Mouse (Mus musculus): ENCODE measurements around the gene Atf6.

Gene Atf6

DNA sequence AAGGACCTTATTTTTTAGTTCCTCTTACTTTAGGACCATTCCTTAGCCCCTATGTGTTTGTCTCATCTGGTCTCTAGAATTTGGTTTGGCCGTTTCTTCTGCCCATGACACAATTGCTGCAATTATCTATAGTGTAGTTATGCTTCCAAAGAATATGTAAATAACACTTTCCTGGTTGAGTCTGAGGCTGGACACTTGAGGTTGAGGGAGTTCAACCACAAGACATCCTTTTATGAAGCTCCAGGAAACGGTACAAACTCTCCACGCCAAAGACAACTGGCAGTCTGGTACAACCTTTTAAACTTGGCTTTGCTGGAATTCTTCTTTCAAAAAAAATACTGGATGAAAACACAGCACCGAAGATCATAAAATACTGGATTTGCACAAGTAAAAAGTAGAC, 94.1 kb downstream of the Atf6 start:
- DNase-seq (ENCODE audit: low spot score in 2 of 2): no peak

DNA sequence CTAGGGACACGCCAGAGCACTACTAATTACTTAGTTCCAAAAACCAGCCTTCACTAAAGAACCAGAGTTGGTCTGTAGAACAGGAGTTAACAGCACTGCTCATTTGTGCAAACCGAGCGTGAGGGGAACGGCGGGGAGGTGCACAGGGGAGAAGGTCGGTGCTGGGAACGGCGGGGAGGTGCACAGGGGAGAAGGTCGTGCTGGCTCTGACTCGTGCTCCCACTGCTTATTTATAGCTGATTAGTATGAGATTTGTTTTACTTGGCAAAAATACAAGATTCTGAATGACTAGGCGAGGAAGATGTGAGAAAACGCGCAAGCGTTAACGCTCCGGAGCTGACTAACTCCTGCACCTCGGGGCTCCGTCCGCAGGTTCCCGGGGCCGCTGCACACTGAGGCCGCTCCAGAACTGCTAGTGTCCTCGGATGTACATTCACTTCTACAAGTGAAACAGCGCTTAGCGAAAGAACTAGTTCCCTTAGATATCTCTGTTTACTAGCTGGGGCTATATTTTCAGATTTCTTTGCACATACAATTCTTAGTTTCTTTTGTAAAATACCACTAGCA, 96.1 kb downstream of the Atf6 start:
- peak; percentile 10 to 13 for DNase-seq (ENCODE audit: low spot score in 2 of 2)

DNA sequence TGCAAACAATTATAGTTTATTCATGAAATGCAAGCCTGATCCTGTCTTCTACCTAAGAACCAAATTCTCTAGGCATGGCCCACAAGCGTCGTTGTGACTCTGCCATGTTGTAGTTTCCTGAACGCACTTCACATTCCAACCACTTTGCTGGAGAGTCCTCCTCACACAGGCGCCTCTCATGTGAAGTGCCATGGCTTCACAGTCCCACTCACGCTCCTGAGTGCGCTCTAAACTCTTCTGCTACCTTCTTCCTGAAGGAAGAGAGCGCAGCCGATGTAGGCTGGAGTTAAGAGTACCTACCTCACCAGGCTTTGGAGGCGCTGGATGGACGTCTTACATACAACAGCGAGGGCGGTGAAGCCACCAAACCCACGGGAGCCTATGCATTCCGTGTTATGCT, 96.9 kb downstream of the Atf6 start:
- DNase-seq (ENCODE audit: low spot score in 2 of 2): no peak

GRCm38 (mm10) chr1:170766997-170767396, 100.6 kb downstream of the Atf6 start:
- peak; percentile 9 to 11 for DNase-seq (ENCODE audit: low spot score in 2 of 2)

GRCm38 (mm10) chr1:170764798-170765197, 102.8 kb downstream of the Atf6 start:
- DNase-seq (ENCODE audit: low spot score in 2 of 2): no peak

- no peak for DNase-seq (ENCODE audit: low spot score in 2 of 2)
Measured at GRCm38 (mm10) chr1:170761634-170762033, 105.9 kb downstream of the Atf6 start.

DNA sequence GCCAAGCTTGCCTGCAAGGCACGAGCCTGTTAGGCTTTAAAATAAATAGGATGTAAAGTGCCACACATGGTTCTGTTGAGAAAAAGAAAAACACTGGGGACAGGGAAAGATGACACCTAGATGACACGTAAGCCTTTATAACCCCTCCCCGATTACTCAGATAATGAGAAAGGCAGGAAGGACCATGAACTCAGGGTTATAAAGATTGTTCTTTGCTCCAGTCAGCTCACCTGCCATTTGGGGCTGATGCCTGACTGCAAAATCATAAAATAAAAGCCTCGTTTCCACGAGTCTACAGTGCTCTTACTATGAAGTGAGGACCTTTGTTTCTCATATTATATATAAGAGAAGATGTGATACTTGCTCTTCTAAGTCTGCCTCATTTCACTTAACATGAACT, 114.0 kb downstream of the Atf6 start:
- DNase-seq (ENCODE audit: low spot score in 2 of 2): no peak

DNA sequence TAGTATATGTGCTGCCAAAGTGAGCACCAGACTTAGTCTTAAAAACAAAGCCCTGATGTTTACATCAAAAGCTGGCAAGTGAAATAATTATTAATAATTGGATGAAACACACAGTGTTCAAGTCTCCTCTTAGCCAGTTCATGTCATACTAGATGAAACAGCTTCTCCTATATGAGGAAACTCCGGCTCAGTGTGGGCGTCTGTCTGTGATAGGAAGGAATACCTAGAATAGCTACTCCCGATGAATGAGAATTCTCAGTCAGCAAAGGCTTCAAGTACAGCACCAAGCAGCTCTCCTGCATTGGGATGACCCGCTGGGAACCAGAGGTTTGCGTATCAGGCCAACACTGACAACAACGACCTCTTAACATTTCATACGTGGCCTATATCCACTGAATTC, 115.8 kb downstream of the Atf6 start:
- no peak for DNase-seq (ENCODE audit: low spot score in 2 of 2)

- no peak for DNase-seq (ENCODE audit: low spot score in 2 of 2)
Measured at GRCm38 (mm10) chr1:170746523-170746922, 121.0 kb downstream of the Atf6 start.

- no peak for DNase-seq (ENCODE audit: low spot score in 2 of 2)
Measured at GRCm38 (mm10) chr1:170741497-170742246, 125.9 kb downstream of the Atf6 start.

DNA sequence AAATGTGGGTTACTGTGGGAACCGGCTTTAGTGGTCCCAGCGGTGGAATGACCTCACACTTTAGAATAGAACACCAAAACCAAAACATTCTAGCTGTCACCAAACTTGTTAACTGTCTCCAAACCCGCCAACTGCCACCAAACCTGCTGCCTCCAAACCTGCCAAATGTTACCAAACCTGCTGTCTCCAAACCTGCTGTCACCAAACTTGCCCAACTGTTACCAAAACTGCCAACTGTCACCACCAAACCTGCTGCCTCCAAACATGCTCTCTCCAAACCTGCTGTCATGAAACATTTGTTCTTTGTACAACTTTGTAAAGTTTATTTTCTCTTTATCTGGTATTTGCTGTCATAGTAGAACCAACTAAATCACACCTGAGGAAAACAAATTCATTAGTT, 132.7 kb downstream of the Atf6 start:
- DNase-seq (ENCODE audit: low spot score in 2 of 2): no peak

DNA sequence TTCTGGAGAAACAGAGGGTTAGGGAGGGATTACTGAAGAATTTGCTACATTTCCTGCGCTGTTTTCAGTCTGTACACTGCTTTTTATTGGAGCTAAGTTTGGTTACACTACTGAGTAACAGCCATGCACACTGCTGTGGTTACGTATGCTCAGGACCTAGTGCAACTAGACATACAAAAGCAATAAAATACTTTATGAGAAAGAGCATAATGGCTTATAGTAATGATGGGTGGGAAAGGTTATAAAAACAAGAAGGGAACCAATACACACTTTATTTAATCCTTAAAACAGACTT, 135.0 kb downstream of the Atf6 start:
- DNase-seq (ENCODE audit: low spot score in 2 of 2): no peak

- DNase-seq (ENCODE audit: low spot score in 2 of 2): no peak
Measured at GRCm38 (mm10) chr1:170731865-170732595, 135.5 kb downstream of the Atf6 start.

- DNase-seq (ENCODE audit: low spot score in 2 of 2): no peak
Measured at GRCm38 (mm10) chr1:170729267-170729962, 138.2 kb downstream of the Atf6 start.

DNA sequence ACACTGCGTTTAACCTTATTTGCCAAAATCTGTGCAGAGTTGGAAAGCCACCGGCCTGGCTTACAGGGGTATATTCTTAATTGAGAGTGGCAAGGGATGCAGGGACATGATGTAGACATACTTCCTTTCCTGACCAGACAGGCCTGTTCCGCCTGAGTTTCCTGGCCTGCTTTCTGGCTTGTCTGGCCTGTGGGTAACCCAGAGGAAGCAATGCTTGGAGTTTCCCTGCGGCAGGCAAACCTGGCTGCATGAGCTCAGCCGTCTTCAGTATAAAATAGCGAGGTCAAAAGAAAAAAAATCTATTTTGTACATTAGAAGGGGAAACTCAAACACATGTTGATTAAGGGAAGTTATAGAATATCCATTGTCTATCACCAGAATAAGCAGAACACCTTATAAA, 139.0 kb downstream of the Atf6 start:
- no peak for DNase-seq (ENCODE audit: low spot score in 2 of 2)

DNA sequence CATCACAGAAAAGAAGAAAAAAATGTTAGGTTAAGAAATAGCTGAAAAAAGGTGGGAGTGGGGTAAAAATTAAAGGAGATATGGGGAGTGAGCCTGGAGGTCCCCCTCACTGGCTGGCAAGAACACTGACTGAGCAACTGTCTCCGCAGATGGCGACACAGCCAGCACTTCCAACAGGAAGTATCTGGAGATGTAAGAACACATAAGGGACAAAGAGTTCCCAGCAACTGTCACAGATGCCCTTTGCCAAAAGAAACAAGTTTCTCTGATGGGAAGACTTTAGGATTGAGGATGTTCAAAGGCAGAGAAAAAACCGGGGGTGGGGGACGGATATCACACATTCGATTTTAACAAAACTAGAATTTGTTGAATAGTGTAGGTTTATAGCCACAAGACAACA, 146.0 kb downstream of the Atf6 start:
- peak; percentile 37 to 58 for DNase-seq (ENCODE audit: low spot score in 2 of 2)

DNA sequence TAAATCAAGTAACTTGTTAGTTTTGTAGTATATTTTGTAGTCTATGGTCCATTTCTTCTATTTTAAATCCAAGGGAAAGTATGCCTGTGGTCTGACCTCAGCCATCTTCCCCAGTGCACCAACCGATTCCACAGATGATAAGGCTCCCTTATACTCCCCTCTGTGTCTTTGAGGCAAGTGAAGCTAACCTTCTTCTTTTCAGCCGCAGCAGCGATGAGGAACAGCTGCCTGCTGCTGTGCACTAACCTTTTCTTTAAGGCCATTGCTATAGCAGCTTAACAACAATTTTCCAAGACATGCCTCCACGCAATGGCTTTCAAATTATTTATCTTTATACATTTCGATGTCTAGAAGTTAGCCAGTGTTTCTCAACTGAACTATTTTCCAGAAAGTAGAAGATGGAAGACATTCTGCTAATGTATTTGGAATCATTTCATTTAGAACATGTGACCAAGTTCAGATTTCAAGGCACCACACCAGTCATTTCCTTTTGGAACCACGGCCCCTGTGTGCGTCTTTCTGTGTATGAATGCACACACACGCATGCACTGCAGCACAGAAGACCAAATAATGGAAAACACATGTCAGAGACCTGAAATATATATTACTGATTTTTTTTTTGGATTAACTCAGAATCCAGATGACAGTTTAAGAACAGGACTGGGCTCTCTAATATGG, 149.3 kb downstream of the Atf6 start:
- no peak for DNase-seq (ENCODE audit: low spot score in 2 of 2)

GRCm38 (mm10) chr1:170717241-170717828, 150.2 kb downstream of the Atf6 start:
- no peak for DNase-seq (ENCODE audit: low spot score in 2 of 2)

DNA sequence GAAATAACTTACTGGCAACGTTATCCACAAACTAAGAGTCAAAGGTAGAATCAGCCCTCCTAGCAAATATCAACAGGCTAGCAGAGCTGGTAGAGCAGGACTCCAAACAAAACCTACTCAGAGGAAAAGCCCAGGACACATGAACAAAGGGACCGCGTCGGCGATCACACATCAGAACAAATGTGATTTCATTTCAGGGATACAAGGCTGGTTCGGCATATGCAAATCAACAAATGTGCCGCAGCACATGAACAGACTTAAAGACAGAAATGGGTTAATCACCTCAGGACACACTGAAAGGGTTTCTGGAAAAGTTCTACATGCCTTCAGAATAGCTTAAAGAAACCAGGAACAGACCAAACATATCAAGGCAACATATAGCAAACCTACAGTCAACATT, 155.8 kb downstream of the Atf6 start:
- DNase-seq (ENCODE audit: low spot score in 2 of 2): no peak

- DNase-seq (ENCODE audit: low spot score in 2 of 2): no peak
Measured at GRCm38 (mm10) chr1:170709969-170710368, 157.6 kb downstream of the Atf6 start.

DNA sequence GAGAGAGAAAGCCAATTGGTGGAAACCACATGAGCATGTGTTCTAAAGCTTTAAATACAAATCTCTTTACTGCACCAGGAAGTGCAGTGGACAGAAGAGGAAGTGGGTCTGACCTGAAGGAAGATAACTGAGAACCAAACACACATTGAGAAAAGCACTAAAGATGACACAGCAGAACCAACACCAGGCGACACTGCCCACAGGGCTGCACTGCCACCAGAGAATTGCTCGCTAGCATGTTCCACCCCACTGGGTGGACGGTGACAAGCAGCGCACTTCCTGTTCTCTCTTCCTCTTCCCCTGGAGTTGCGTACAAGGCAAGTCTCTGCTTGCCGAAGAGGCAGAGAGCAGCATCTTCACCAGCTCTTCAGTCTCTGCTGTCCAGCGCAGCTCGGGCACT, 158.1 kb downstream of the Atf6 start:
- peak; percentile 43 to 64 for DNase-seq (ENCODE audit: low spot score in 2 of 2)

DNA sequence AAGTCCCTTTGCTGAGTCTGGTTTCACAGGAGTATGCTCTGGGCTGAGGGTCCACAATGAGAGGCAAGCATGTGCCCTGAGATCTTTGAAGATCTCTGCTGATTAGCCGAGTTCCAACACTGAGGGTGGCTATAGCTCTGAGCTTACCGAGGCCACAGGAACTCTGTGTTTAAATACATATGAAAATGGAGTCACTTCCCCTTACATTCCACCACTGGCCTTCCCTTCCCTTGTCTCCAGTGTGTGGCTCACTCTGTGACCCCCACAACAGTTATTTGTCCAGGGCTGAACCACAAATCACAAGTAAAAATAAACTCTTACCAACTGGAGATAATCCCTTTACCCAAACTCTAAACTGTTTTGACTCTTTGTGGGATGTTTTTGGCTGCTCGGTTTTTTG, 158.5 kb downstream of the Atf6 start:
- DNase-seq (ENCODE audit: low spot score in 2 of 2): no peak

Measured in heart, adult 9 months (tissue).